Mouse (Mus musculus): ENCODE results near the gene Ptpn13.
A peak's percentile ranks its signal among the peaks of the same experiment; 100 is the strongest.

The Ptpn13 gene

GRCm38 (mm10) chr5:103423305-103423926 lies 1.6 kb upstream of the Ptpn13 start:
- DNase-seq (ENCODE audit: low spot score in 2 of 2) = no peak

DNA sequence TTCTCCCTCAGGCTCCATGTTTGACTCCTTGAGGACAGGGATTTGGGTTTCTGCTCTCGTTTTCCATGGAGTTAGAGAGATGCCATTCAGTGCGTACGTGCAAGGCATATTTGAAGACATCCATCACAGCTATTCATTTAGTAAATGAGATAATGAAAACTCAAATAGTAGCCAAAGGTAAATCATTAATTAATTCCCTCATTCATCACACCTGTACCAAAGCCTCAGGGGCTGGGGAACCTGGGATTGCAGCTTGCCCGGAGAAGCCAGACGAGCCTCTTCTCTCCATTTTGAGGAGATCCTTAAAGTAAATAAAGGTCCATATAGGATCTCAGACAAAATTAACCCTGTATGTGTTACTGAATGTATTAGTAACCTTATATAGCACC lies 1.1 kb upstream of the Ptpn13 start:
- no peak for DNase-seq (ENCODE audit: low spot score in 2 of 2)

- peak; percentile 11 to 18 for DNase-seq (ENCODE audit: low spot score in 2 of 2)
These were observed 505 bp downstream of the Ptpn13 start for GRCm38 (mm10) chr5:103425363-103426031.

- no peak for DNase-seq (ENCODE audit: low spot score in 2 of 2)
These were observed 1.3 kb downstream of the Ptpn13 start for GRCm38 (mm10) chr5:103426250-103426649.

DNA sequence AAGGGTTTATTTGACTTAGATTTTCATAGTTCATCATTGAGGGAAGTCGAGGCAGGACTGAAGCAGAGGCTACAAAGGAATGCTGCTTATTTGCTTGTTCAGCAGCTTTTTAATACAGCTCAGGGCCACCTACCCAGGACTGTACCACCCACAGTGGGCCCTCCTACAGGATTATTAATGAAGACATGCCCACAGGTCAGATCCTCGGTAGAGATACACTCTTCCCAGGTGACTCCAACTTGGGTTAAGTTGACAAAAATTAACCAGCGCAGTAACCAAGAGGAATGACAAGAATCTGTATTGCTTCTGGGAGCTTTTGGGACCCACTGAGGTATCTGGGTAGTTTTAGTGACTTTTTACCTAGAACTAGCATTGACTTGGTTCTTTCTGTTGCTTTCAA lies 6.0 kb downstream of the Ptpn13 start:
- DNase-seq (ENCODE audit: low spot score in 2 of 2) = no peak

- no peak for DNase-seq (ENCODE audit: low spot score in 2 of 2)
These were observed 6.5 kb downstream of the Ptpn13 start for GRCm38 (mm10) chr5:103431479-103431878.

DNA sequence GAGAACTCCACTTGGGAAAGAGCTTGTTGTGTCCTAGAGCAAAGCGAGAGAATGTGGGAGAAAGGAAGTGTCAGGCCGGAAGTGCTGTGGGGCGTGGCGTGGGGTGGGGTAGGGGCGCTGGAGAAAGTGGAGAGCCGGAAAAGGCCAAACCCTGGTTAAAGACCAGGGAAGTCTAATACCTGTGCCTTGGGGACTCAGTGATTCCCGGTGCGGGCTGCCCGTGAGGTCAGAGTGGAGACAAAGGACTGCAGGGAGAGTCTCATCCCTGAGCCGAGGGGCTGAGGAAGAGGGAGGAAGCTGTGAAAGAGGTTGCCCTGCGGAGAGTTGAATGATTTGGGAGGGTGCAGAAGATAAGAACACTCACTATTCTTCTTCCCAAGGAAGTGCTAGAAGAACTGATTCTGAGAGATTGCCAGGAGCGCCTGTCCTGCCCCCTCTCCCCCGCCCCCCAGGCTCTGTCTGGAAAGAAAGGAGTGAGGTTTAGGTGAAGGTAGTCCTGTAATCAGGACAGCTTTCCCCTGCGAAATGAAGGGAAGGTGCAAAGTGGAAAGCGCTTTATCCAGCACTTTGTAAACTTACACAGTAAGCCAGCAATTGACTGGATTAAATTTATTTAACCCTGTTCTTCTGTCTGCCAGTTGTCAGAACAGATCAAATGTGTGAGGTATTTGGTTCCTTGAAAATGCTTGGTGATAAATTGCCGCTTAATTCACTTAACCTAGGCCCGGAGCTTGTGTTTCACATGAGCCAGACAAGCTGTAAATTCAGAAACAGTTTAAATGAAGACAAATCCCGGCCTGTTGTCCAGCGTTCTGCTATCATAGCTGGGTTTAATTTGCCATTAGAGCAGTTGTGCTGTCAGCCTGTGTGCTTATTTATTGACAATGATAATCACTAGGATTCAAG lies 11.3 kb downstream of the Ptpn13 start:
- DNase-seq (ENCODE audit: low spot score in 2 of 2) = no peak

DNA sequence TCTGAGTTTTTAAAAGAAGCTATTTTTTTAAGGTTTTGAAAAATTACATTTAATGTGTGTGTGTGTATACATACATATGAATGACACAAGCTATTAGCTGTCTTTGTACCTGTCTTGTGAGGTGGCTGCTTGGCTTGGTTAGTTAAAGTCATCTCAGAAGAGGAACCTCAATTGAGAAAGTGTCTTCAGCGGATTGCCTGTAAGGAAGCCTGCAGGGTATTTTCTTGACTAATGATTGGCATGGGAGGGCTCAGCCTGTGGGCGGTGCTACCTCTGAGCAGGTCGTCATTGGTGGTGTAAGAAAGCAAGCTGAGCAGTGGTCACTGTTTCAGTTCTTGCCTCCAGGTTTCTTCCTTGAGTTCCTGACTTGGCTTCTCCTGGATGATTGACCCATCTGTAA lies 12.7 kb downstream of the Ptpn13 start:
- DNase-seq (ENCODE audit: low spot score in 2 of 2) = no peak

- DNase-seq (ENCODE audit: low spot score in 2 of 2) = no peak
These were observed 14.2 kb downstream of the Ptpn13 start for GRCm38 (mm10) chr5:103439171-103439570.

- DNase-seq (ENCODE audit: low spot score in 2 of 2) = no peak
These were observed 15.7 kb downstream of the Ptpn13 start for GRCm38 (mm10) chr5:103440418-103441276.

GRCm38 (mm10) chr5:103441706-103442105 lies 16.7 kb downstream of the Ptpn13 start:
- DNase-seq (ENCODE audit: low spot score in 2 of 2) = no peak

DNA sequence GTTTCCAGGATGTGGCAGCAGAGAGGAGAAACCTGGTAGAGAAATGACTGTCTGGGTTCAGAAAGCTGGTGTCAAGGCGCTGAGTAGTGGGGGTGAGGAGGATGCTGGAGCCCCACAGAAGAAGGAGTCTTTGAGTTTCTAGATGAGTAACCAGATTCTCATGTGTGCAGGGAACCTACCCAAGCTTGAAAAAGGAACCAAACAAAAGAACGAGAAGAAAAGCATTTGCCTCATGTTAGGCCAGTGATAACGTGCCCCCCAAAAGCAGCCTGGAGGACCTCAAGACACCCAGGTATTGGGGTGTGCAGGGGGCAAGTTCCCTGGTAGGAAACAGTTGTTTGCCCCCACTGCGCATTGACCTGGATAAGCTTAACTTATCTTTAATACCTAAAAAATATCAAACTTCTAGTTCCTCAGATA lies 17.3 kb downstream of the Ptpn13 start:
- no peak for DNase-seq (ENCODE audit: low spot score in 2 of 2)

DNA sequence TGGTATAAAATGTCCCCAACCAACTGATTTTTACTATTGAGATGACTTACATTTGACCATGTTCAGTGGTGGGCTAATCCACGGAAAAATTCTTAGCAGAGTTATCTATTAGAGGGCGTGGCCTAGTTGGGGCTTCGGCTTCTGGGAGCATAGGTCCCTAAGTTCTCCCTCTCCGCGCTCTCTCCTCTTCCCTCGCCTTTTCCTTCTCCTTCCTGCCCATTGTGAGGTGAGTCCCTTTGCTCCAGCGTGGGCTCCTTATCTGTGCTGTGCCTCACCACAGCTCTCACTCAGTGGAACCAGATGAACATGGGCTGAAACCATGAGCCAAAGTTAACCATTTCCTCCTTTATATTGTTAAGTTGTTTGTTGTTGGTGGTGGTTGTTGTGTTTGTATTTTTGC lies 17.9 kb downstream of the Ptpn13 start:
- no peak for DNase-seq (ENCODE audit: low spot score in 2 of 2)

GRCm38 (mm10) chr5:103445383-103445782 lies 20.4 kb downstream of the Ptpn13 start:
- DNase-seq (ENCODE audit: low spot score in 2 of 2) = no peak

GRCm38 (mm10) chr5:103447806-103448416 lies 22.9 kb downstream of the Ptpn13 start:
- no peak for DNase-seq (ENCODE audit: low spot score in 2 of 2)

DNA sequence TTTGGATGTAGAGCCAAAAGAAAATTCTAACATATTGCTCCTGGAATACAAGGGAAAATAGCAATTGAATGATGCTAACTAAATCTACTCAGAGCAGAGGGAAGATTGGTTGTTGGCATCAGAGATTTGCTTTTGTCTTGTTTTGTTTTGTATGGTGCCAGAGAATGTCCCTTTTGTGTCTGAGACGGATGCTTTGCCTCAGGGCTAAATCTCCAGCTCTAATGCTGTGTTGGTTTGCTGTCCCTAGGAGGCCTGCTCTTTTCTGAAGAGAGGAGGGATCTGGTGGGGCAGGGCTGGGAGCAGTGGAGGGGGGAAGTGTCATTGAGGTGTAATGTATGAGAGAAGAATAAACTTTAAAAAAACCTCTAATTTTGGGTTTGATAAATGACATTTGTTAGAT lies 23.5 kb downstream of the Ptpn13 start:
- DNase-seq (ENCODE audit: low spot score in 2 of 2) = no peak

DNA sequence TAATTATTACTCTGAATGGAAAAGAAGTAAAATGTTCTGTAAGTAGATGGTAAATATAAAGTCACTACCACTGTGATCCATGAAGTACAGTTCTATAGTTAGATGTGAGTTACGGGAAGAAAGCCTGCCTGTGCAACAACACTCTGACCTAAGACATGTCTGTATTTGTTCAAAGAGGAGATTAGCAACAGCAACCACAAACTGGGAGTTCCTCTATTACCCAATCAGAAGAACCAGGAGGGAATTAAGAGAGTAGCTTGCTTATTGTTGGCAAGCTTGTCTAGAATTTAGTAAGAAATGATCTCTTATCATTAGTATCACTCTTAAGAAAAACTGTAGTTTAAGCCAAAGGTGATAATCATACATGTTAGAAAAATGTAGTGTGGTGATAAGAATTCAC lies 25.7 kb downstream of the Ptpn13 start:
- no peak for DNase-seq (ENCODE audit: low spot score in 2 of 2)

GRCm38 (mm10) chr5:103453361-103454140 lies 28.6 kb downstream of the Ptpn13 start:
- no peak for DNase-seq (ENCODE audit: low spot score in 2 of 2)

- DNase-seq (ENCODE audit: low spot score in 2 of 2) = no peak
These were observed 31.8 kb downstream of the Ptpn13 start for GRCm38 (mm10) chr5:103456794-103457193.

GRCm38 (mm10) chr5:103458411-103458810 lies 33.4 kb downstream of the Ptpn13 start:
- no peak for DNase-seq (ENCODE audit: low spot score in 2 of 2)
